Mouse (Mus musculus): ENCODE results near the gene Ccnyl1.
A peak's percentile ranks its signal among the peaks of the same experiment; 100 is the strongest.

The Ccnyl1 gene

GRCm38 (mm10) chr1:64701780-64702179, 11.5 kb downstream of the Ccnyl1 start:
- no peak for DNase-seq (ENCODE audit: low read depth, low spot score)

- DNase-seq (ENCODE audit: low read depth, low spot score), result peak; percentile 56
Measured at GRCm38 (mm10) chr1:64705230-64705629, 15.0 kb downstream of the Ccnyl1 start.

DNA sequence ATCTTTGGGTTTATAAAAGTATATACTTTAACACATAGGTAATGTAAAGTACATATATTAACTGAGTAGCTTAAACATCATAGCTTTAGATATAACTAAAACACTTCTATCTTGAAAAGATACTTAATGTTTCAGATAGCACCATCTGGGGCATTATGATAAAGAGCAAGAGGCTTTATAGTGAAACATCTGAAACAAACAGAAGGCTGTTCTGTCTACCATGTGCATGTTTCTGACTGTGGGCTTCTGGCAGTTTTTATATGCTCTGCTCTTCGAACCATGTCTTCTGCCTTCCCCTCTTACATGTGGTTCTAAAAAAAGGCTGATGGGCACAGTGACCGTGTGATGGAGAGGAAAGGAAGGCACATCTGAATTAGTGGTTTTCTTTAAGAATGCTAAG, 16.4 kb downstream of the Ccnyl1 start:
- DNase-seq (ENCODE audit: low read depth, low spot score), result no peak

DNA sequence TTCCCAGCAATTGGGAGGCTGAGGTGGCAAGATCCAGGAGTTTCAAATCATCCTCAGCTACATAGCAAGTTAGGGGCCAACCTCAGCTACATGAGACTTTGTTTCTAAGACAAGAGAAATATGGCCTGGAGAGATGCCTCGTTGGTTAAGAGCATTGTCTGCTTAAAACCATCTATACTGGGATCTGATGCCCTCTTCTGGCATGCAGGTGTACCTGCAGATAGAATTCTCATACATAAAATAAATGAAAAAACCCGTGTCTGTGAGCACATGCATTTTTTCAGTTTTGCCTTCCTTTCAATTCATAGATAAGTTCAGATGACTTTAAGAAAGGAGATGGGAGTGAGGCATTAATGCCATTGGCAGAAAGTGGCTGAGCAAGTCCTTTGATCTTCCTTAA, 19.6 kb downstream of the Ccnyl1 start:
- no peak for DNase-seq (ENCODE audit: low read depth, low spot score)

GRCm38 (mm10) chr1:64712006-64712760, 21.9 kb downstream of the Ccnyl1 start:
- no peak for DNase-seq (ENCODE audit: low read depth, low spot score)

DNA sequence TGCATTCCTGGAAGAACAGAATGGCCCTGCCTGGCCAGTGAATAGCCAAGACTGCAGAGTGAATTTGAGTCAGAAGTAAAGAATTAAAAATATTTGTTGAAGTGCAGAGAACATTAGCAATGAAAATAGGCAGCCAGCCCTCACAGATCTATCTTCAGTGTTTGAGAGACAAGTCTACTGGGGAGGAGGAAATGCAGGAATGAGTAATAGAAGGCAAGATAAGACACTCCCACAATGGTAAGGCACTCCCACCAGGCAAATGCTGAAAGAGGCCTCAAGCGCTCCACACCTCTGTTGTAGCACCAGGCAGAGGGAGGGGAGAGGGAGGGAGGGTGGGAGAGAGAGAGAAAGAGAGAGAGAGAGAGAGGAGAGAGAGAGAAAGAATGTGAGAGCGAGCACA, 25.2 kb downstream of the Ccnyl1 start:
- no peak for DNase-seq (ENCODE audit: low read depth, low spot score)

DNA sequence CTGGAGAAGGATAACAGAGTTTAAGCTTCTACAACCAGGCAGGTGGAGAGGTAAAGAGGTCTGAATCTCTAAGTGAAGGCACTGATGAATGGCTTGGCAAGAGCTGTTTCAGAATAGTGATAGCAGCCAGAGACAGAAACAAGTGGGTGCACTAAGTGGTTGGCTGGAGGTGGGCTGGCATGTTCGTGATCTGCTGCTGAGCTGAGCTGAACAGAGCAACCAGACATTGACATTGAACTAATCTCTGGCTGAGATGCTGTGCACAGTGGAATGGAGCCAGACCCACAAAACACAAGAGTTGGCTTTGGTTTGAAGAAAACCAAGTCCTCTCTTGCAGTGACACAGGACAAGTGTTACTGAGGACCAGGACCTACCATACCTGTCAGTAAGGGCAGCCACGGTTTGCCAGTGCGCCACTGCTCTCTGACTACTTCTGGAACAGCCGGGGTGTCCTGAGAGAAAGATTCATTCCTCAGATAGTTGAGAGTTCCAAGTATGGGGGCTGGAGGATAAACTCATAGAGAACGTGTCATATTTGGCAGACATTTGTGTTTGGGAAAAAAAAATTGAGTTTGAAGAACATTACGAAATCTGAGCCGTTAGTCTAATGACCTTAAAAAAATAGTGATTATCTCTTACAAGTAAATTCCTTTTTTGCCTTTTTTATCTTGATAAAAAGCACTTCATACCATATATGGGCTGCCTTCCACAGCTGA, 26.5 kb downstream of the Ccnyl1 start:
- DNase-seq (ENCODE audit: low read depth, low spot score), result no peak

DNA sequence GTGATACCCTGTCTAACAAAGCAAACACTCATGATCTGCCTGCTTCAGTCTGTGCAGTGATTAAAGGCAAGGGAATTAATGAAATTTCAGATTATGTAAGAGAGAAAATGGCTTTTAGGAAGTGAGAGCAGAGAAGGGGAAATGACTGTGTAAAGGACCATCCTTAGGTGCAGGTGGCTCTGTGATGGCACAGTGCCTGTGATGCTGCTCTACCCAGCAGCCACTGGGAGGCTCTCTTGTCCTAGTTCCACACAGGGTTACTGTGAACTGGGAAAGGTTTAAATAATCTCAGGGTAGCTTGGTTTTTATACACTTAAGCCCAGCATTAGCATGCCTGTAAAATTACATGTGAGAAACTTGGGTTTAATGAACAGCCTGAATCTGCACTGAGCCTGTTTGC, 27.2 kb downstream of the Ccnyl1 start:
- DNase-seq (ENCODE audit: low read depth, low spot score), result no peak

DNA sequence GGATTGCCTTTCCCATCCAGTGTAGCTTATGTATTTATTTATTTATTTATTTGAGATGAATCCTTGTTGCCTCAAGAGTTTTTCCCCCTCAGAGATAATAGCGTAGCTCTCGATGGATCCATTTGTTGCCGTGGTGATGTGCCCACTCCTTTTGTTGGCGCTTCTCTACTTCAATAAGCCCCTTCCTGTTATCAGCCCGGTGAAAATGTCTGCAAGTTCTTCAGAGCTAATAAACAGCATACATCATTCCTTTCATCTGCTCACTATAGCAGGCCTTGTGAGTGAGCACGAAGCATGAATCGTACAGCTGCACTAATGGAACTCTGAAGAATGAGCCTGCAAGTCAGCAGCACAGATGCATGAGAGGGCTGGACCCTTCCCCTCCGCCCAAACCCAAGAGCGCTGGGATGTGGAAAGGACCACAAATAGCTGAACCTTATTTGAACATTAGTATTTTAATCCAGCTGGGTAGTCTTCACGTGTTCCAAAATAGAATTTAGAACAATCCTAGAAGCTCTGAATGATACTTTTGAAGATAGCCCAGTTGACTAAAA, 30.9 kb downstream of the Ccnyl1 start:
- DNase-seq (ENCODE audit: low read depth, low spot score), result no peak

- no peak for DNase-seq (ENCODE audit: low read depth, low spot score)
Measured at GRCm38 (mm10) chr1:64730046-64730445, 39.8 kb downstream of the Ccnyl1 start.

DNA sequence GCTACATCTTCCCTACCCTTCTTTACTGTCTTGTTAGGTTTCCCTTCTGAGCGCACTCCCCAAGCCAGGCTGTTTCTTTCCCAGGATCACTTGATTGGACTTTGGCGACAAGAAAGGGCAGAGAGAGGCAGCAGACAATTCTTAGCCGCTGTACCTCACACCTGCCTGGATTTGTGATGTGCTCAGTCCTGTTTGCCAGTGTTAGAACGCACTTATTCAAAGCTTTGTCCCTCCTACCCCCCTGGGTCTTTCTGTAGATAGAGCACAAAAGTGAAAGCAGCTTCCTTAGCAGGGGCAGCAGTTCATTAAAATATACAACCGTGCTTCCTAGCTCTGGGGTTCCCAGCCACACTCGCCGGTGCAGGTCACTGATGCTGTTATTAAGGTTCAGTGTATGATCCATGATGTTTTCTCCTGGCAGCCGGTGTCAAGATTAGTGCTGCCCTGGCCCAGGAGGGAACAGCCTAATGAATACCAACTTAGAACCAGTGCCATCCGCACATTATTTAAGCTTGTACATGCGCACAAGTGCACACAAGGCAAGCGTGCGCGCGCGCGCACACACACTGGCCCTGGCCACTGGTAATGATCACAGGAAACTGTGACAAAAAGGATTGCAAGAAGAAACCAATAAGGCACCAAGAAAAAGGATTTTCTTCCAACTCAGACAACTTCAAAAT, 41.2 kb downstream of the Ccnyl1 start:
- DNase-seq (ENCODE audit: low read depth, low spot score), result no peak

DNA sequence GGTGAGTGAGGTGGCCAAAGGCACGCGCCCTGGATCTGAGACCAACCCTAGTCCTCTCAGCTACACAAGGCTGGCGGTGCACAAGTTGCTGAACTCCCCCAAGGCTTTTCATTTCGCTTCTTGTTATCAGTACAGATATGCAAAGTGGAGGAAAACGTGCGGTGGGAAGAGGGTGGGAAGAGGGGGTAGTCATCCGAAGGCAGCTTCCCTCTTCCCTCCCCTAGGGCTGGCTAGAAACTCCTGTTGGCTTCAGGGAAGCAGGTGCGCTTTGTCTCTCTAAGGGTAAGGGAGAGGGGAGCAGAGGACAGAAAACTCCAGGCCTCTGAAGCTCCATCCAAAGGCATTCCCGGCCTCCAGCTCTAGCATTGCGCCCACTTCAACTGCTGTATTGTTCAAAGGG, 41.9 kb downstream of the Ccnyl1 start:
- no peak for DNase-seq (ENCODE audit: low read depth, low spot score)

- no peak for DNase-seq (ENCODE audit: low read depth, low spot score)
Measured at GRCm38 (mm10) chr1:64732637-64733200, 42.5 kb downstream of the Ccnyl1 start.

DNA sequence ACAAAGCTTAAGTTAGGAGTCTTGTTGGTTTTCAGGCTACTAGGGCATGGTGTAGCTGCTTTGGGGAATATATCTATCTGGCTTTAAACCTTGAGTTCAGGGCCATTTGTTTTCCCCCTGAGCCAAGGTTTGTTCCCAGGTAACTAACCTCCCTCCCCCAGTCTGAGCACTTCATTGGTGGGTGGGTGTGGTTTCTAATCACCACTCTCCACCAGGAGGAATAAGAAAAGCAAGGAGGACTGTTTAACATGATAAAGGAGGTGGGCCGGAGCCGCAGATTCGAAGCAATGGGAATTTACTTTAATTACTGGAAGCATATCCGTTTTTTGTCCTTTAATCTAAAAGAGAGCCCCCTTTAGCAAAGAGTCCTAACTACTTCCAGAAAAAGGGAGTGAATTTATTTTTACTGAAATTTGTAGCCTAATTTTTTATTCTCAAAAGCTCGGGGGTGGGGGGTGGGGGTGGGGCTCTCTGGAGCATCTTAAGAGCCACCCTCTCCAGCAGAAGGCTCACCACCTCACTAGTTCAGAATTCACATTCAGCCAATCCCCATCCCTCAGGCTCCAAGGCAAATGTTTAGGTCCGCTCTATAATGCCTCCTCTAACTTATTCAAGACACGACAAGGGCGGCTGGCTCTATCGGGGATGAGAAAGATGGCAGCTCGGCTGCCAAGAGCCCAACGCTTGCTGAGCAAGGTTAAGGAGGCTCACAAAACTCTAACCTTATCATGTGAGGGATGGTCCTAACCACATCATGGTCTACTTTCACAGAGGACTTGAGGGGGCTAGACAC, 43.4 kb downstream of the Ccnyl1 start:
- no peak for DNase-seq (ENCODE audit: low read depth, low spot score)

DNA sequence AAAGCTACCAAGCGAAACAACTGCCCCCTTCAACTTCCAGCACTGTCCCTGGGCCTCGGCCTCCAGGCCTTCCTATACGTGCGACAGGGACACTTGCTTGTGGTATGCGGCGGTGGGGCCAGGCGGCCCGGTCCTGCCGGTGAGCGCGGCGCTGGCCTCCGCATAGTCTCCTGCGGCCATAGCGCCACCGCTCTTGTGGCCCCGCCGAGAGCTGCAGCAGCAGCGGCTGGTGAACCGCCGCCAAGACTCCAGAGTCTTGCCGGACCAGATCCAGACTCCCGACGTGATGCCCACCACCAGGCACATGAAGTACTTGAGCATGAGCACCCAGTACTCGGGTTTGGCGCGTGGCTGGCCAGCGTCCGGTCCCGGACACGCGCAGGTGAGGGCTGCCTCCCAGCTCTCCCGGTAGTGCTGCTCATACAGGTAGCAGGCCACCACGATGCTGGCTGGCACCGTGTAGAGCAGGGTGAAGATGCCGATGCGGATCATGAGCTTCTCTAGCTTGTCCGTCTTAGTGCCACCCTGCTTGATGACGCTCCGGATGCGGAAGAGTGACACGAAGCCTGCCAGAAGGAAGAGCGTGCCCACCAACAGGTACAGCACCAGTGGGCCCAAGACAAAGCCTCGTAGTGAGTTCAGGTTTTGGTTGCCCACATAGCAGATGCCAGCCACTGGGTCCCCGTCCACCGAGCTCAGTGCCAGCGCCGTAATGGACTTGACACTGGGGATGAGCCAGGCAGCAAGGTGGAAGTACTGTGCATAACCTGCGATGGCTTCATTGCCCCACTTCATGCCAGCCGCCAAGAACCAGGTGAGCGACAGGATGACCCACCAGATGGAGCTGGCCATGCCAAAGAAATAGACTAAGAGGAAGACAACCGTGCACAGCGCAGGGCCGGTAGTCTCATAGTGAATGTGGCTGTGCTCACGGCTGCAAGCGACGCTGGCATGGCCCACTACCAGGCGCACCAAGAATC, 44.8 kb downstream of the Ccnyl1 start:
- DNase-seq (ENCODE audit: low read depth, low spot score), result no peak

DNA sequence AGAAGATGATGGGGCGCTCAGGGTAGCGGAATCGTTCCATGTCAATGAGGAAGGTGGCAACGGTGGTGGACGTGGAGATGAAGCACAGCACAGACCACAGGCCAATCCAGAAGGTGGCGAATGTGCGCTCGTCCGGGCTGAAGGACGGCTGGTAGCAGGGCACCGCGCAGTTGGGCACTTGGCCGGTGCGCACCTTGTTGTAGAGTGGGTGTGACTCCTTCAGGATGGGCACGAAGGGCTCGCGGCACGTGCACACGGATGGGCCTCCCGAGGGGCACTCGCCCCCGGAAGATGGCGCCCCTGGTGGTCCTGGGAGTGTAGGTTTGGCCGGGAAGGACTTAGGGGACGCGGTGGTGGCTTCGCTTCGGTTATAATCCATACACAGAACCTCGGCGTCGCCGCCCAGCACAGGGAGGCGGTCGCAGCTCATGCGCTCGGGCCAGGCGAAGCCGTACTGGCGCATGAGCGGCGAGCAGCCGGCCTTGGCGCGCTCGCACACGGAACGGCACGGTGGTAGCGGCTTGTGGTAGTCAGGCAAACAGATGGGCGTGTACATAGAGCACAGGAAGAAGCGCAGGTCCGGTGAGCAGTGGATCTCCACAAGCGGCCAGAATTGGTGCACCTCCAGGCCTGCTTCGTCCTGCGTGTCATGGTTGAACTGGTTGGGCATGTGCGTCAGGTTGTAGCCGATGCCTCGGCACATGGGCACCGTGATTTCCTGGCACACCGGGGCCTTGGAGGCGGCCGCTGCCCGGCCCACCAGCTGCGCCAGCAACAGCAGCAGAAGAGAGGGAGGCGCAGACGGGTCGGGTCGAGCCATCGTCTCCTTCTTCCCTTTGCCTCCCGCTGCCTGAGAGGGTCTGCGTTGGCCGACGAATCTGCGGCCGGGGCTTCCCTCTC, 45.8 kb downstream of the Ccnyl1 start:
- peak; percentile 35 for DNase-seq (ENCODE audit: low read depth, low spot score)

DNA sequence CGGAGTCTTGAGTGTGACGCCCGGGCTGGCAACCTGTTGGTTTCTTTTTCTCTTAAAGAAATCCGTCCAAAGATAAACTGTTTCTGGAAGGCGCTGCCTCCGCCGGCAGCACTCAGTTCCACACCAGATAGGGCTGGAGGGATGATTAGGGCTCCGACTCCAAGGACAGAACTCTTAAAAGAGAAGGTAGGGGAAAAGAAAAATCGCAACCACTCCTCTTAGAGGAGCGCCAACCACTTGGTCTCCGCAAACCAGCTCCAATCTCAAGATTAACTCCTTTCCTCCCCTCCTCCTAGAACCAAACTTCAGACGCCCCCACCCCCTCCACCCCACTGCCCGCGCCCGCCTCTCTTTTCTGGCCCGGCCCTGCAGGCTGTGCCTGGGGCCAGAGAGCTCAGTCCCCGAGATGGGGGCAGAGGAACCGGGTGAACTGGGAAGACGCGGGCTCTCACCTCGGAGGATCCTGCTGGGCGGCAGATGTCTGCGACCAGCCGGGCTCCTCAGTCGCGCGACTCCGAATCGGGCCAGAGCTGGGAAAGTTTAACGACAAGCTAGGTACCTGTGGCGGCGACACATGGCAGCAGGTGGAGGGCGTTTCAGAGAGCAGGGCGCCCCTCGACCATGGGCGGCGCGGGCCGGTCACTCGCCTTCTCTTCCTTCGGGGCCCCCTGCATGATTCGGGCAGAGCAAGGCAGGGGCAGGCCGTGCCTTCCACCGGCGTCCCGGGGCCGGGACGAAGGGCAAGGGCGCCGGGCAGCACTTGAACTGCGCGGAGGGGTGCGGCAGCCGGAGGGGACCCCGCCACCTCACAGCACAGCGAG, 46.6 kb downstream of the Ccnyl1 start:
- DNase-seq (ENCODE audit: low read depth, low spot score), result no peak

All from forelimb bud, embryonic 11.5 days (tissue).